Mouse (Mus musculus) urinary bladder, adult 18-20 months (tissue): ENCODE data around the gene Gm11111.

Experiments
- DNase-seq, 2 experiments: peaks; one replicate each; pipeline ENCODE4 v3.0.0; 2022; ENCODE audit warnings: low spot score in 2 of 2, mixed read lengths in 2 of 2

The Gm11111 gene

DNA sequence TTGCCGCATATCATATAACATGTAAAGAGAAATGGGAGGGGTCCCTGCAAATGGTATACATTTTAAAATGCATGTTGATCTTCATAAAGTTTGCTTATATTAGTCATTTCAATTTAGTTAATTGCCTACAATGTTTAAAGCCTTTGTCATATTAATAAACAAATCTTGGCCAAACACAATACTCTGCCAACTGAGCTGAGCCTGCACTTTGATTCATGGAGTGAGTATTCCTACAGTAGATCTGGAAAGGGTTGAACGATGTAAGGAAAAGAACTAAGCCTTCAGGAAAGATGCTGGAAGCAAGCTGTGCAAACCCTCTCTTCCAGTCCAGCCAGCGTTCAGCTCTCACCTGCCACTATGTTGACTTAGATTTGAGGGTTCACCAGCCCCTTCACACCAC lies 29.6 kb downstream of the Gm11111 start:
- no peak for DNase-seq

DNA sequence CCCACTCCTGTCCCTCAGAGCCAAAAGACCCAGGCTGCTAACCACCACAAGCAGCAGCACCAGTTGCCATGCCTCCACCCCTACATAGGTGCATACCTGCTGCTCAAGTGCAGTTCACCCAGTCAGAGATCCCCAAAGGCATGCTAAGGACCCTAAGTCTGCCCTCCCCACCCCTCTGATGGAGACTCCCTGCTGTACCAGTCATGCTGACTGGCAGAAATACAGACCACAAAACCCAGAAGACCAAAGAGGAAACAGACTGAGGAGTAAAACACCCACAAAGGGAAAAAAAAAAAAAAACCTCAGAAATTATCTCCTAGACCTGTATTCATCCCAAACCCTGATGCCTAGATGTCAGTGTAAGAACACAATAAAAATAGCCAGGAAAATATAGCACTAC lies 33.4 kb downstream of the Gm11111 start:
- no peak for DNase-seq
